Mouse (Mus musculus) kidney, postnatal 25 days (tissue): ENCODE measurements around the gene Cyfip2.

Experiments used
- DNase-seq, 2 experiments: peaks; one replicate each; pipeline ENCODE4 v3.0.0; 2021; ENCODE audit warnings: mixed read lengths in 2 of 2

The Cyfip2 gene

DNA sequence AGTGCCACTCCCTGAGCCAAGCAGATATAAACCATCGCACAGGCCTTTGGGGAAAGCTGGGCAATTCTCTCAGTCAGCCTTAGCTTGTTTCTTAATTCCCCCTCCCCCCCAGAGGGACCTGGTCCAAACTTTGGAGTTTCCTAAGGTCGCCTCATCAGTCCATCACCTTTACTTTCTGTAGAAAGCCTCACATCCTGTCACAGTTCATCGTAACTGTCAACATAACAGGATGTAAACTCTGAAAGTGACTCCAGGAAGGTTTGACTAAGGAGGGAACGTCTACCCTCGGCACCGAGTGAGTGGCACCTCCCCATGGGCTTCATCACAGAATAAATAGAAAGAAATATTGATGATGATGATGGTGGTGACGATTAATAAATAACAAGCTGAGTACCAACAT, 4.9 kb downstream of the Cyfip2 start:
- no peak for DNase-seq

DNA sequence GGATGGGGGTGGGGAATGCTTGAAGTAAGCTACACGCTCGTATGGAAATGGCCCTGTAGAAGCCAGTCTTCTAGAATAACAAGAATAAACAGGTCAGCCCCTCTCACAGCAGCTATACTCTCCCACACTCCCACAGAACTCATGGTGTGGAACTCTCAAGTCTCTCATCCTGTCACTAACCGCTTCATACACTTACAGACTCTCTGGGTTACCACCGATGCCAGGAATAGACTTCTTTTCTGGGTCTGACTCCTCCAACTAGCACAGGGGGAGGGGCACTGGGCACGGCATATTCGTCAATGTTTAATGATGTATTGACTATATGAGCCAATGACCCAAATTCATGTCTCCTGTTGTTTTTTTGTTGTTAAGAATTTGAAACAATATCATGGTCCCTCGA, 5.9 kb downstream of the Cyfip2 start:
- DNase-seq: peak in 1 of 2 experiments; percentile 36

DNA sequence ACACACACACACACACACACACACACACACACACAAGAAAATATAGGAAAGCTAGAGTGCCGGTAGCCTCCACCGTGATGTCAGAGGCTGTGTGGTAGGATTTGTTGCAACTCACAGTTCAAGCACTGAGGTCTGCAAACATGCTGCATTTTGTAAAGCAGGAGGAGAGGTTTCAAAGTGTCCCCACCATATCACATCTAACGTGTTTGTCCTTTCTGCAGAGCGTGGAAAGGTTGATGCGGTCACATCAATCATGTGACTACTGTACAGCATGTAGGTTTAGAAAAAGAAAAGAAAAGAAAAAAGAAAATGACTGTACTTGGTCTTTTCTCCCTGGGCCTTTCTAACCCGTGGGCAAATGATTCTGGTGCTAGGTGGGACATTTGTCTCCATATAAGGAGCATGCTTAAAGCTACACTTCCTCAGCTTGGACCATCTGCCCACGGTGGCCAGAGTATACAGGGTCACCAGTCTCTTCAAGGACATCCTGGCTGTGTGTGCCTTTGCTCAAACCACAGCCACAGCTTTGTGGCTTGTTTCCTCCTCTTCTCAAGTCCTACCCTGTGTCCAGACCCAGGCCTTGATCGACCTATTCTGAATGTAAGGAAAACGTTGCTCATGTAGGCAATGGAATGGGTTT, 6.7 kb downstream of the Cyfip2 start:
- DNase-seq: peak in 1 of 2 experiments; percentile 25

DNA sequence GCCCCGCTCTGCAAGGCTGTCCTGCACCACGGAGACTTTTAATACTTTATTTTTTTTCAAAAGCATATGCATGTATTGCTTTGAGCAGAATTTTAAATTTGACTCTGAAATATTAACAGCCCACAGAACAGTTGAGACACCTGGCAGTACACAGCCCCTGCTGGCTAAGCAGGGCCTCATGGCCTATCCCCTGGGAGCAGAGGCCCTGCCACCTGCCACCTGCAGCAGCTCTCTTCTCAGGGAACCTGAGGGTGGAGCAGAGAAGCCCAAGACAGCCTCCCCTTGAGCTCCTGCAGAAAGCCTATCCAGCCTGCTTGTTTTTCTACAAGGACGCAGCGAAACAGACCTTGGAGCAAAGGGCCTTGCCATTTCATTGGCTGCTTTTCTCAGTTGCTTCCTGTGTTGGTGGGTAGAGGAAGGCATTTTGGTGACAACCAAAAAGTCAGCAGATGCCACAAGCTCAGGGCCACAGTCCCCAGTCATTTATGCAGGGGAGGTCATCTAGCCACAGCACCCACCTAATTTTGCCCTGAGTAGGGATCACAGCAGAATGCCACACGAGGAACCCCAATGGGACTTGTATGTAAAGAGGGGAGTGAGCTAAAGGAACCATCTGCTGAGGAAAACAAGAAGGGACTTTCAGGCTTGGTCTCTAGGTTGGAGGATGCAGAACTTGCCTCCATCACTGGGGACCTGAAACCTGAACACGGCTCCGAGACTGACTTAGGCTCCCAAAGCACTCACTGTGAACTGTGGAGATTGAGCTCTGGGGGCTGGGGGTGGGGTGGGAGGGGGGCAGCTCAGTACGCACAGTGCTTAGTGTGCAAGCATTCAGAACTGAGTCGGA, 7.6 kb downstream of the Cyfip2 start:
- peak in 1 of 2 experiments; percentile 23 for DNase-seq

DNA sequence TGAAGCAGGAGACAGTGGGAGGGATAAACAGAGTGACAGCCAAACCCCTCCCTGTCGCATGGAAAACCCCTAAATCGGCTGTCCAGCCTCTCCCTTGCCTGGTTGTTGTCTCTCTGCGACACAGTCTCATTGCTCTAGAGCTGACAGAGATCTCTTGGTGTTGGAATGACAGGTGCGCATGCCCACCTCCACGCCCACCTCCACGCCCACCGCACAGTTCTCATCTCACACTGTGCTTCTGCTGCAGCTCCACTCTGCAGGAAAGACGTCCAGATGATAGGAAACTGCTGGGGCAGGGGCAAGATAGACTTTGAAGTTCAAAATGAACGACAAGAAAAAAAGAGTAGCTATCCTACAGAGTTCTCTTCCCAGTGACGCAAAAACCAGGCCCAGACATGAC, 8.6 kb downstream of the Cyfip2 start:
- no peak for DNase-seq

DNA sequence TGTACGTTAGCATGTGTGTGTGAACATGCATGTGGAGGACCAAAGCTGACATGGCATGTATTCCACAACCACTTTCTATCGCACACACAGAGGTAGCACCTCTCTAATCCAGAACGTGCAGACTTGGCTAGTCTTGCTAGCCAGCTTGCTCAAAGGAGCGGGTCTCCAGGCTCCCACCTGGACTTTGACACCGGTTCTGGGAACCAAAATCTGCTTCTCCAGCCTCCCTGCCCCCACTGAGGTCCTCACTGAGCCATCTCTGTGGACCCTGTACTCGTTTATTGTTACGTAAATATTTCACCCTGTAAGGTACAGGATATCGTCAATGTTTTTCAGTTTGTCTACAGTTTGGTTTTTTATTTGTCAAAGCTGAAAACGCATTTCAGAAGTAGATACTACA, 10.2 kb downstream of the Cyfip2 start:
- DNase-seq: peak; percentile 60 to 82

DNA sequence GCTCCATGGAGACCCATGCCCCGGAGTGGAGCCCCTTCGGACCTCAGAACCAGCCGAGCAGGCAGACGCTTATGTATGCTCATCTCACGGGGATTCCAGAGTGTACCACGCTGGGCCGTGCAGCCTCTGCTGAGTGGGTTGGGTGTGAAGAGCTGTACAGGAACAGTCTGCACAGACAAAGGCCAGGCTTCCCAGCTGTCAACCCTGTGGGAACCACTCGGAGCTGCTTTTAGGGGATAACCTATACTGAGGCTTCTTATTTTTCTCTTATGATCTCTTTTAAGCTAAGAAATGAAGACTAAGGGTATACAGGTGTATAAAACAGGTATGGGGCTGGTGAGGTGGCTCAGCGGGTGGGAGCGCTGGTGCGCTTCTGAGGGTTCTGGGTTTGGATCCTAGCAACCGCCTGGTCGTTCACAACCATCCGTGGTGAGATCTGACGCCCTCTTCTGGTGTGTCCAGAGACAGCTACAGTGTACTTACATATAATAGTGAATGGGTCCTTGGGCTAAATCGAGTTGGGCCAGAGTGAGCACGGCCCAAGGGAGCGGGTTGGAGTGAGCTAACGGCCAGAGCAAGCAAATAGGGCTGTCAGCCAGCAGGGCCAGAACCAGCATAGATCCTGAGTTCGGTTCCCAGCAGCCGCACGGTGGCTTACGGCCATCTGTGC, 10.9 kb downstream of the Cyfip2 start:
- DNase-seq: no peak

DNA sequence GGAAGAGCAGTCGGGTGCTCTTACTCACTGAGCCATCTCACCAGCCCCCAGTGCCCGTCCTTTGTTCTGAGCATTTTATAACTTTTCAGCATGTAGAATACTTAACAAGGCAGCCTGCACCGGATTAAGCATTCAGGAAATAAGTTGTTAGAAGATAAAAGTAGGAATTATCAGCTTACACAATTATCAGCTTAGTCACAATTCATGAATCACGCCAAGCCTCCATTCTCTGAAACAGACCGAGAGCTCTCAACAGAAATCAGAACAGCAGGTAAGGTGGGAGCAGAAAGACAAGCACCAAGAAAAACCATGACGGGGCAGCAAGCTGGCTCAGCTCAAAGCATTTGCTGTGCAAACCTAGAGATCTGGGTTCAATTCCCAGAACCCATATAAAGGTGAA, 12.8 kb downstream of the Cyfip2 start:
- no peak for DNase-seq

DNA sequence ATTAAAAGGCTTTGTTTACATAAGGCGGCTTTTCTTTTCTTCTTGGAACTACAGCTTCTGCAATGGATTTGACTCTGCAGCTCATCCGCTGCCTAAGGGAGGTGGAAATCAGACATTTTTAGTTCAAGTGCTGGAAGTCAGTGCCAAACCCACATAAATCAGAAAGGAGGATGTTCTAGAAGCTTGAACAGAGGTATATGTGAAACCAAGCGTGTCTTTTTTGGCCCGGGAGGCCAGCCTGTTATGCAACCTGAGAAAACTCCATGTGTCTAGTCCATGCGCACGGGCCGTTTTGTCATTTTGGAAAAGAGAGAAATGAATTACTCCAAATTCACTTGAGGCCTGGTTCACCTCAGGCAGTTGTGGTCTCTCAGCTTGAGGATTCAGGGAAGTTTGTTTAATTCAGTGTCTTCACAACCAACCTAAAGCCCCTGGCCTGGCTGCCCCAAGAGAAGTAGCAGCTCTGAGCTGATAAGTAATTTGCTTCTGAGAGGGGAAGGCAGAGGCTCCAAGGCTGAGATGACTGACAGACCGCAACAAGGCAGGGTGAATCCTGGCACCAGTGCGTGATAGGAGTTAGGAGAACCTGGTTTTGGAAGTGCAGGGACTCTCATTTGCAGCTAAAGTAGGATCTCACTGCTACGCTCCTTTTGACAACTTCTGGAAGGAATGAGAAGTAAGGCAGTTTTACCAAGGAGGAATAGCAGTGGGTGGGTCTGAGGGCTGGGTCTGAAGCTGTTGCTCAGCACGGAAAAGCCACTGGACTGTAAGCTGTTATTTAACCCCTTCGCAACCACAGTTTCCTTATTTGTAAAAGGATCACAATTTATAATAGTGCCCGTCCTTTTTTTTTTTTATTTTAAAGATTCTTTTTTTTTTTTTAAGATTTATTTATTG, 13.5 kb downstream of the Cyfip2 start:
- DNase-seq: peak; percentile 66 to 79

DNA sequence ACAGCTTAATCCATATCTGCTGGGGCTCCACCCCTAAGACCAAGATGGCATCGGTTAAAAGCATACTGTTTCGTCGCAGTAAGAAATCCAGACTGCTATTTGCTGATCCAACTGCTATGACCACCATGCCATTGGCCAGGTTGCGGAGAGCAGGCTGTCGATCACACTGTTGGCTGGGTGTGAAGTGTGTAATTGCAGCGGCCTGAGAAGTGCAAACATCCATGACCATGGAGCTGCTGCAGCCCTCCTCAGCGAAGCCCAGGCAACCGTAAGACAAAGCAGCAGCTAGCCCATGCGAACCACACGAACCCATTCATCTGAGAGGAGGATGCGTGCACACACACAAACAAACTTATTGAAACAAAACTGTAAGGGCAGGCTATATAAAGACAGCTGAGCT, 18.3 kb downstream of the Cyfip2 start:
- DNase-seq: peak in 1 of 2 experiments; percentile 44

DNA sequence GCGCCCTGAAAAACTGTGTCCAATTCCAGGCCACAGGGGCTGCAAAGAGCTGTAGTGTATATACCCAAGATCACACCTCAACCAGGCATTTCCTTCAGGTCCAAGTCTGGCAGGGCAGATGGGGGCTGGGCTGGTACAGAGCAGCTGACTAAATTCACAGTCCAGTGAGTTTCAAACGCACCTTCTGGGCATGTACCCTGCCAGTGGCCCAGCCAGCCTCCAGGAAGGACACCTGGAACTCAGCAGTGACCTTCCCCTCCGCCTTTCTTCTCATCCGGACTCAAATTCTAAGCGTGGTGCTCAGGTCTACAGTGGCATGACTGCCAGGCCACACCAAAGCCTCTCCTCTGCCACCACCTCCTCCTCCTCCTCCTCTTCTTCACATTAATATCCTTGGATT, 19.2 kb downstream of the Cyfip2 start:
- DNase-seq: peak; percentile 87 to 95

DNA sequence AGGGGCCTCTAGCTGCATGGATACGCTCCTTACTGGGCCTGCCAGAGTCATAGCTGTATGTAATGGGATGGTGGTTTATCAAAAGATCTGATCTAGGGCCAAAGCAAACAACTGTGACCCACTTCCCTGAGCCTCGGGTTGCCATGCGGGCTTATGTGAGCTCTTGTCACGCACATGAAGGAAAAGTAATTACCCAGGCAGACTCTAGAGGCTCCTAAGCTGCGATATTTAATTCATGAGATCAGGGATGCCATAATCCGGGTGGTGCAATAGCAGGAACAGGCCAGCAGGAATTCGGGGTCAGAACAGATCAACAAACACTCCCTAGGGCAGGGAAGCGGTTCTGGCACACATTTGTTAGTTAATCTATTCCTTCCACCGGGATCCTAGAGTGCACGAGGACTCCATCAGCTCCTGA, 21.7 kb downstream of the Cyfip2 start:
- DNase-seq: peak; percentile 64 to 84

DNA sequence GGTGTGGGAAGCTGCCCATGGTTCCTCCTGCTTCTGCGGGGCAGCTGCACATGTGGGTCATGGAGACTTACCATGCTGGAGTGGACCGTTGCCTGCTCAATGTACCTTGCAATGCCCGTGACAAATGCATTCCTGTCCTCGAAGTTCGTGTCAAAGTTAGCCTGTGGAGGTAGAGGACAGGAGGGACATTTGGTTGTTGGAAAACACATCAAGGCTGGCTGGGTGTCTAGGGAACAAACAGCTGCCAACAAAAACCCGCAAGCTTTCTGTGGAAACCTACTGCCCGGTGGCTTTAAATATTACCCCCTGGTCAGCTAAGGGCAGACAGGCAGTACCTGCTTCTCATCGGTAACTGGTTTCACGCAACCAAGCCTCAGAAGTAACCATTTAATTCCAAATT, 23.1 kb downstream of the Cyfip2 start:
- peak; percentile 62 to 85 for DNase-seq

DNA sequence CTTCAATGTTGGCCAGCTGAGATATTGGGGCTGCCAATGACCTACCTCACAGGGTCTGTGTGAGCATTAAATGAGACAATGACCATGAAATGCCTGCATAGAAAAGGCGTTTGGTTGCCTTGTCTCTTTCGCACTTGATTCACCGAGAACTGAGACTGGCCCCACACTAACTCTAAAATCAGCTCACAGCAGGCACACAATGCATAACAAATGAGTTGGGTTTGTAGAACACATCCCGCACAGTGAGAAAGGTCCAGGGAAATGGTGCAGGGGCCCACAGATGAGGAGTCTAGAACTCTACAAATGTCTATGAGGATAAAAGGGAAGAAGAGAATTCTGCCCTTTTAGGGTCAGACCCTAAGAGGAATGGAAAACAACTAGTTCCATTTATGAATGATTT, 23.6 kb downstream of the Cyfip2 start:
- peak in 1 of 2 experiments; percentile 11 for DNase-seq

DNA sequence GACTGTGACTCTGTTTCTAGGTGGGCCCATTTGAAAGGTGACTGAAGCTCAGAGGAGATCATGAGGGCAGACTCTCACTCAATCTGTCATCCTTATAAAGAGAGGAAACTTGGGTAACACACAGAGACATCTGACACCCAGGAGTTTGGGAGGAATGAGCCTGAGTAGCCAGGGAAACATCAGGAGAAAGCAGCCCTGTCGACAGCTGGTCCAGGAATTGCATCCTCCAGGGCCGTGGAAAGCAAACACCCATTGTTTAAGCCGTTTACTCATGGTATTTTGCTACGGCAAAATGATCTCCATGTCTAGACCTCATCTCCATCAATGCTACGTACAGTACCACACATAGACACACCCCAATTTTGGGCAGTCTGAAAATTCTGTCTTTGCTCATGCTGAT, 24.6 kb downstream of the Cyfip2 start:
- DNase-seq: peak in 1 of 2 experiments; percentile 15

DNA sequence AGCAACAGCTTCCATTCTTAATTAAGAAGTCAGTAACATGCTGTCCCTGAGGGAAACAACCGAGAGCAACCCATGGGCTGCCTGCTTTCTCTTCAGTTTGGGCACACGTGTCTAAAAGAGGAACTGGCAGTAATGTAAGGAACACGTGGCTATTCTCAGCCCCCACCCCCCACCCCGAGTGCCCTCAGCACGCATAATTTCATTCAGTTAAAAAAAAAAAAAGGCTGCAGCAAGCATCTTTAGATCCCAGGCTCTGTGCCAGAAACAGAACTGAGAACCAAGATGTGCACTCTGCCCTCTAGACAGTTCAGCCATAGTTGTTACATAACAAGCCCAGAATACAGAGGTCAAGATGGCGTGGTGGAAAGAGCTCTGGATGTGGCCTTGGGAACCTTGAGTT, 25.9 kb downstream of the Cyfip2 start:
- DNase-seq: peak; percentile 85 to 87

DNA sequence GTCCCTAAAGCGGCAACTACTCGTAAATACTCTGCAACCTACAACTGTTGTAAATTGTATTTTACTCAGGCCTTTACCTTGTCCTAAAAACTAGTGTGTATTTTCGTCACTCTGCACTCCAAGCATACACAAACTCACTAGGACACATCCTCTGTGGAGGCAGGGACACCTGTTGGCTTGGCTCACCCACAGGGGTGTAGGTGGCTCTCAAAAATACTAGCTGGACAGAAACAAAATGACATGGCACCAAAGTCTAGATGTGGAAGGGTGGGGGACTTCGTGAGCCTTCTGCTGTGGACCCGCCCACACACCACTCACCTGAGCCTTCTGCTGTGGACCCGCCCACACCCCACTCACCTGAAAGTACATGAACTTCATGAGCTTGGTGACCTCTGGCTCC, 28.9 kb downstream of the Cyfip2 start:
- DNase-seq: peak in 1 of 2 experiments; percentile 36

DNA sequence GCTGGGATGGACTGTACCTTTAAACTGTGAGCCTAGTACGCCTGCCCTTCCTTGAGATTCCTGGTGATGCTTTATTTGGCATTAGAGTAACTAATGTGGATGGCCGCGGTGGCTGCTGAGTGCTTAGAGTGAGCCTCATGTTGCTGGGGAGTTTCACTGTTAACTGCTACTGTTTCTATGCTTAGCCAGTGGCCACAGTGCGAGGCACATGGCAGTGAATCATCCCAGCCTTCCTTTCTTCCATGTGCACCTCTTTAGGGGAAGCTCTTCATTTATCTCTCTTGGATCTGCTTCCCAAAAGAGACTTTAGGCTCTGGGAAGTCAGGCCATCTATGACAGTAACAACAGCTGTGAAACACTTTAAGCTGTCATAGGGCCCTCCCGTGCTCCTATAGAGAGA, 30.0 kb downstream of the Cyfip2 start:
- peak in 1 of 2 experiments; percentile 31 for DNase-seq

DNA sequence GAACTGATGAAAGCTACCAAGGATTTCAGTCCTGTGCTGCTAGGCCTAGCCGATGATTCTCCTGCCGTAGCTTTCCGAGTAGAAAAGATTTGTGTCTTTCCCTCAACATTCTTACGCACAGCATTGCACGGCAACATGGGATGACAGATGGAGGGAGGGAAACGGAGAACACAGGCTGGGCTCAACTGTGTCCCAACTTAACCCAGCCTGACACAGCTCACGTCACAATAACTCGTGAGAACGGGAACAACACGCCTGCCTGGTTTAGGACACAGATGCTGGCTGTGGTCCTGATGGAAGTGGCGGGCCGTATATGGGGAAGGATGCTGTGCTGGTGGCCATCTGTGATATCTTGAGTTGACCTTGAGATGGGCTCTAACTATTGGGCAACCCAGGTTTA, 34.0 kb downstream of the Cyfip2 start:
- DNase-seq: no peak

DNA sequence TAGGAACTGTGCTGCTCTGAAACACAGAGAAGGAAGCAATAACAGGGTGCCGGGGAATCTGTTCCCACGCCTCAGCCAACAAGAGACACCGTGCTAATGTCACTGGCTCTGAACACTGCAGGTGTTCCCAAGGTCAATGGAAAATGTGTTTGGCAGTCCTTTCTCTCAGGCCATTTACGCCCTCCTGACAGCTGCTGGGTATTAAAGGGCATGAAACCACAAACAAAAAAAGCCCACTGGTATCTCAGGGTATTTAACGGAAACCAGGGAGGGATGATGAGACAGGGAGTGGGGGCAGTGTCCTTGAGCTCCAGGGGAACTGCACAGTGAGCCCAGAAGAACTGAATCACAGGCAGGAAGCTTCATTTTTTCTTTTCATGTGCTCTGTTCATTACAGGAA, 34.5 kb downstream of the Cyfip2 start:
- DNase-seq: peak in 1 of 2 experiments; percentile 52

DNA sequence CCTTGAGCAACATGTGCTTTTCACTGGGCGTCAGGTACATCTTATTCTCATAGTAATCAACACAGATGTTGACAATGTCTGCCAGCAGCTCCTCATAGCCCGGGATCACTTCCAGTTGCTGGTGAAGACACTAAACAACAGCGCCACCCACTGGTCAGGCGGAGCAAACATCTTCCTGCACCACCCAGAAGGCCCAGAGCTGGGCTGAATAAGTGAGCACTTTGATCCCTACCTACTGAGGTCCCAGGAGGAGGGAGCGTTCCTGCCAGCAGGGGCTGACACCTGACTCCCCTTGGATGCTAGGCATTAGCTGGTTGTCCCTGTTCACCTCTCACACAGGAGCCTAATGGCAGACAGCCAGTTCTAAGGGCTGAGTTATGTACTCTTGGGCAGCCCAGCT, 35.9 kb downstream of the Cyfip2 start:
- DNase-seq: peak; percentile 52 to 86

DNA sequence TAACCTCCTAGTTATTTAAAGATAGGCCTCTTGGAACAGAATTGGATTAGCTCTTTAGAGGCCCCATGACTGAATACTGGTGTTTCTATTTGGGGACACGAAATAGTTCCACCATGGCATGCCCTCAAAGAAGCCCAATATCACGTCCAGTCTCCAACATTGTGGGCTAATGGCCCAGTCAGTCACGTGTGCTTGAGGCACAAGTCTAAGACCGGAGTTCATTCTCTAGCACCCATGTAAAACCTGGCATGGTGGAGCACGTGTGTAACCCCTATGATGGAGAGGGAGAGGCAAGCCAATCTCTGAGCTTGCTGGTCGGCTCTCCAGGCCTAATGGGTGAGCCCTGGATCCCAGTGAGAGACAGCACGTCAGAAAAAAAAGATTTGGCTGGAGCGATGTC, 36.5 kb downstream of the Cyfip2 start:
- peak in 1 of 2 experiments; percentile 36 for DNase-seq

DNA sequence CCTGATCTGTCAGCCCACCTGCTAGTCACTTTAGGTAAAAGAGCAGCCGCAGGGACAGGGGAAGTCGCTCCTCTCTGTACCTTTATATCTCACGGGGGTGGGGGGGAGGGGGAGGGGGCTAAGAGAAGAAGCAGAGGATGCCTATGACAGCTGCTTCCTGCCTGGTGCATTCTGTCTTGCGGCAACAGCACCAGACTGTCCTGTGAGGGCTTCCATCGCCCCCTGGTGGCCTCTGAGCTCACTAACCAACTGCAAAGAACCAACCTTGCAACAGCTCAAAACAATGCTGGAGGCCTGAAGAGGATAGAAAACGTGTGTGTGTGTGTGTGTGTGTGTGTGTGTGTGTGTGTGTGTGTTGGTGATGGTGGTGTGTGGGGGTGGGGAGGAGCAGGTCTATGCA, 37.4 kb downstream of the Cyfip2 start:
- peak; percentile 83 to 89 for DNase-seq
